Mouse (Mus musculus) forebrain, embryonic 16.5 days (tissue): ENCODE data around the gene Icam1. TPM values are rescaled to one million over a fixed set of nuclear protein-coding genes. Genes with fewer than 3 reads are reported as not detected.

ENCODE experiments used
- ATAC-seq: fragments of 200-750 bp; cut with Nextera tagmentation; 2 replicates; pipeline ENCODE4 v1.8.0; 2017; ENCODE audit warnings: mild to moderate bottlenecking, moderate library complexity
- H3K27ac ChIP-seq: fragments of 300-500 bp; sonication (generic); 2 replicates; pipeline ENCODE4 v1.5.1; 2014; ENCODE audit warnings: low read length, control low read depth
- H3K27me3 ChIP-seq: fragments of 300-500 bp; sonication (generic); replicated peaks from 2 replicates; pipeline ENCODE4 v1.6.1; 2014; ENCODE audit warnings: low read length; ENCODE audit not compliant: control insufficient read depth, insufficient read depth
- H3K36me3 ChIP-seq: fragments of 300-500 bp; sonication (generic); 2 replicates; pipeline ENCODE4 v1.6.1; 2014; ENCODE audit not compliant: control insufficient read depth, insufficient read depth
- H3K4me1 ChIP-seq: fragments of 300-500 bp; sonication (generic); replicated peaks from 2 replicates; pipeline ENCODE4 v1.6.1; 2014; ENCODE audit warnings: low read length; ENCODE audit not compliant: control insufficient read depth, insufficient read depth
- H3K4me2 ChIP-seq: fragments of 300-500 bp; sonication (generic); 2 replicates; pipeline ENCODE4 v1.6.1; 2014; ENCODE audit warnings: mild to moderate bottlenecking, low read length, control low read depth
- H3K4me3 ChIP-seq: fragments of 300-500 bp; sonication (generic); replicated peaks from 2 replicates; pipeline ENCODE4 v1.5.1; 2014; ENCODE audit warnings: mild to moderate bottlenecking, low read length, control low read depth
- H3K9ac ChIP-seq: fragments of 300-500 bp; sonication (generic); replicated peaks from 2 replicates; pipeline ENCODE4 v1.6.1; 2014; ENCODE audit warnings: low read depth, low read length, control low read depth
- H3K9me3 ChIP-seq: fragments of 300-500 bp; sonication (generic); 2 replicates; pipeline ENCODE4 v1.6.1; 2016; ENCODE audit warnings: low read length; ENCODE audit not compliant: control insufficient read depth
- WGBS: fragments of 180-500 bp; shearing (Covaris S2); extraction: QIAGEN DNeasy Blood & Tissue Kit; methylation state at CpG from one replicate; pipeline ENCODE4 v1.1.7; 2014; 5-methylcytosine and 5-hydroxymethylcytosine counted together
- polyA plus RNA-seq: library from polyadenylated mRNA; unstranded; fragments of >200 nt; fragmentation: Nextera tagmentation; extraction: Ambion mirVana; gene quantifications from 2 replicates; pipeline ENCODE4 v1.2.1, GENCODE M21; 2015

The Icam1 gene
- polyA plus RNA-seq, 1 experiment from 2014 or later, result 3.3 TPM

- Histone ChIP-seq H3K4me3 (no peak overlapping the region; the same call in 1 of the 2 replicates), H3K27me3 (peaks cover 32% of the 10 kb centered on the region), H3K36me3 (no peaks in the 10 kb centered on the region), H3K9me3 (no peaks in the 10 kb centered on the region), H3K27ac (no peak overlapping the region), H3K4me2 (peak overlapping the region; percentile 33), H3K4me1 (peaks cover 5% of the 10 kb centered on the region; the same call in 1 of the 2 replicates), H3K9ac (no peak overlapping the region)
- 5% methylated on average over 29 of the region's 29 CpGs for WGBS
- ATAC-seq, result no peak
These were observed 854 bp upstream of the Icam1 start for GRCm38 (mm10) chr9:21014691-21015570.

- ATAC-seq, result no peak
These were observed 769 bp downstream of the Icam1 start for GRCm38 (mm10) chr9:21016331-21017176.

GRCm38 (mm10) chr9:21017177-21017575 is 1.4 kb downstream of the Icam1 start:
- ATAC-seq, result no peak
- WGBS, result 43% methylated on average over 4 of the region's 4 CpGs

More at GRCm38 (mm10) chr9:21016331-21017176, 769 bp downstream of the Icam1 start:
- Histone ChIP-seq H3K4me1 (peaks cover 5% of the 10 kb centered on the region; the same call in 1 of the 2 replicates), H3K4me3 (no peak overlapping the region), H3K27ac (no peak overlapping the region), H3K36me3 (no peaks in the 10 kb centered on the region), H3K9me3 (no peaks in the 10 kb centered on the region), H3K4me2 (no peak overlapping the region), H3K9ac (no peak overlapping the region), H3K27me3 (peaks cover 35% of the 10 kb centered on the region)
- 8% methylated on average over 17 of the region's 17 CpGs for WGBS

GRCm38 (mm10) chr9:21018600-21018999 is 2.8 kb downstream of the Icam1 start:
- no peak overlapping the region for H3K27ac ChIP-seq
- no peak overlapping the region for H3K4me3 ChIP-seq
- H3K27me3 ChIP-seq, result peaks cover 35% of the 10 kb centered on the region
- 71% methylated on average over 2 of the region's 2 CpGs for WGBS
- H3K4me1 ChIP-seq, result peaks cover 5% of the 10 kb centered on the region; the same call in 1 of the 2 replicates
- H3K9me3 ChIP-seq, result no peaks in the 10 kb centered on the region
- no peaks in the 10 kb centered on the region for H3K36me3 ChIP-seq
- ATAC-seq, result no peak
- no peak overlapping the region for H3K4me2 ChIP-seq
- no peak overlapping the region for H3K9ac ChIP-seq

More at GRCm38 (mm10) chr9:21017177-21017575, 1.4 kb downstream of the Icam1 start:
- Histone ChIP-seq H3K4me1 (peaks cover 5% of the 10 kb centered on the region; the same call in 1 of the 2 replicates), H3K27me3 (peaks cover 35% of the 10 kb centered on the region), H3K9me3 (no peaks in the 10 kb centered on the region), H3K9ac (no peak overlapping the region), H3K36me3 (no peaks in the 10 kb centered on the region), H3K4me3 (no peak overlapping the region), H3K4me2 (no peak overlapping the region), H3K27ac (no peak overlapping the region)

- no peaks in the 10 kb centered on the region for H3K9me3 ChIP-seq
- no peak overlapping the region for H3K4me3 ChIP-seq
- no peak for ATAC-seq
- H3K36me3 ChIP-seq, result no peaks in the 10 kb centered on the region
- no peak overlapping the region for H3K9ac ChIP-seq
- H3K27ac ChIP-seq, result no peak overlapping the region
- peaks cover 22% of the 10 kb centered on the region for H3K27me3 ChIP-seq
- no peaks in the 10 kb centered on the region for H3K4me1 ChIP-seq
- H3K4me2 ChIP-seq, result no peak overlapping the region
- WGBS, result 86% methylated on average over 3 of the region's 3 CpGs
These were observed 5.6 kb downstream of the Icam1 start for GRCm38 (mm10) chr9:21021363-21021762.

GRCm38 (mm10) chr9:21022288-21022687 is 6.5 kb downstream of the Icam1 start:
- peaks cover 14% of the 10 kb centered on the region for H3K27me3 ChIP-seq
- no peaks in the 10 kb centered on the region for H3K4me1 ChIP-seq
- H3K27ac ChIP-seq, result no peak overlapping the region
- no peak for ATAC-seq
- H3K9me3 ChIP-seq, result no peaks in the 10 kb centered on the region
- no peak overlapping the region for H3K9ac ChIP-seq
- WGBS, result 65% methylated on average over 6 of the region's 6 CpGs
- H3K4me2 ChIP-seq, result no peak overlapping the region
- H3K36me3 ChIP-seq, result no peaks in the 10 kb centered on the region
- H3K4me3 ChIP-seq, result no peak overlapping the region

- H3K4me2 ChIP-seq, result no peak overlapping the region
- ATAC-seq, result no peak
- WGBS, result 74% methylated on average over 1 of the region's 1 CpGs
- H3K36me3 ChIP-seq, result no peaks in the 10 kb centered on the region
- no peaks in the 10 kb centered on the region for H3K4me1 ChIP-seq
- H3K27me3 ChIP-seq, result peaks cover 11% of the 10 kb centered on the region
- no peaks in the 10 kb centered on the region for H3K9me3 ChIP-seq
- H3K9ac ChIP-seq, result no peak overlapping the region
- no peak overlapping the region for H3K27ac ChIP-seq
- no peak overlapping the region for H3K4me3 ChIP-seq
These were observed 6.9 kb downstream of the Icam1 start for GRCm38 (mm10) chr9:21022726-21023125.

GRCm38 (mm10) chr9:21025258-21025810 is 9.5 kb downstream of the Icam1 start:
- no peaks in the 10 kb centered on the region for H3K36me3 ChIP-seq
- no peak overlapping the region for H3K27ac ChIP-seq
- H3K4me3 ChIP-seq, result no peak overlapping the region
- ATAC-seq, result no peak
- 78% methylated on average over 19 of the region's 19 CpGs for WGBS
- H3K9me3 ChIP-seq, result no peaks in the 10 kb centered on the region
- no peak overlapping the region for H3K4me2 ChIP-seq
- no peak overlapping the region for H3K9ac ChIP-seq
- peaks cover 10% of the 10 kb centered on the region for H3K4me1 ChIP-seq
- peaks cover 25% of the 10 kb centered on the region for H3K27me3 ChIP-seq

- H3K27ac ChIP-seq, result no peak overlapping the region
- H3K4me3 ChIP-seq, result no peak overlapping the region
- peaks cover 30% of the 10 kb centered on the region for H3K27me3 ChIP-seq
- H3K36me3 ChIP-seq, result no peaks in the 10 kb centered on the region
- ATAC-seq, result no peak
- no peaks in the 10 kb centered on the region for H3K9me3 ChIP-seq
- 82% methylated on average over 12 of the region's 12 CpGs for WGBS
- no peak overlapping the region for H3K9ac ChIP-seq
- peaks cover 19% of the 10 kb centered on the region for H3K4me1 ChIP-seq
- H3K4me2 ChIP-seq, result no peak overlapping the region
These were observed 11.1 kb downstream of the Icam1 start for GRCm38 (mm10) chr9:21026849-21027248.
